Mouse (Mus musculus): Measurements from ENCODE around the gene Ppp1r2.
"Not testable (repeated sequence)": the region's sequence is repeated elsewhere in the genome, so short reads cannot be mapped to it uniquely, and the experiment has no call there.

Gene Ppp1r2

DNA sequence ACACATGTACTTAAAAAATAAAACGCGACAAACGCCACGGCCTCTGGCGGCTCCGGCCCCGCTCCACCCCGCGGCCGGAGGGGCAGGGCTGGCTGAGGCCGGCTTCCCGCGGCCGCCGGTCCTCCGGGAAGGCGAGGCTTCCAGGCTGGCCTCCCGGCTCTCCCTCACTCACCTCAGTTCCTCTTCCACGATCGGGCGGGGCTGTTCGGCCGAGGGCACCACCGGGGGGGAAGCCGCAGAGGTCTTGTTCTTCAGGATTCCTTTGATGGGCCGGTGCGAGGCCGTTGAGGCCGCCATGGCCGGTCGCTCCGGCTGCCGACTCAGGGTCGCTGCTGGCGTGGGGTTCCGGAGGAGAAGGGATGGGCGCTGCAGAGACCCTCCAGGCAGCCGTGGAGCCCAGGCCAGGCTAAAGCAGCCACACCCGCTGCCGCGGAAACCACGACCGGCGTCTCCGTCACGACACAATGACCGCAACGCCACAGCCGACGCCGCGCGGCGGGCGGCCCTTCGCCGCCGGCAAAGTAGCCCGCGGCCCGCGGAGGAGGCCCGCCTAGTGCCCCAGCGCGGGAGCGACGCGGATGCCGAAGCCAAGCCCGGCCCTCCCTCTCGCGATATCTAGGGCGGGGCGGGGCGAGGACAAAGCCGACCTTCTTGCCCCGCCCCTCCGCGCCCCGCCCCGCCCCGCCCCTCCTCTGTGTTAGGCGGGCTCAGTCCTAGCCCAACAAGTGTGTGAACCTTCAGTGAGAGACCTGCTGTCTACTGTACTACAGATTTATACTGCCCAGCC lies at the start of gene Ppp1r2:
Gene Ppp1r2 (minus strand): TSS at position 604 of the 787 bp plus-strand sequence.
- peak; percentile 88 for DNase-seq (ENCODE audit: low read depth, low spot score)

DNA sequence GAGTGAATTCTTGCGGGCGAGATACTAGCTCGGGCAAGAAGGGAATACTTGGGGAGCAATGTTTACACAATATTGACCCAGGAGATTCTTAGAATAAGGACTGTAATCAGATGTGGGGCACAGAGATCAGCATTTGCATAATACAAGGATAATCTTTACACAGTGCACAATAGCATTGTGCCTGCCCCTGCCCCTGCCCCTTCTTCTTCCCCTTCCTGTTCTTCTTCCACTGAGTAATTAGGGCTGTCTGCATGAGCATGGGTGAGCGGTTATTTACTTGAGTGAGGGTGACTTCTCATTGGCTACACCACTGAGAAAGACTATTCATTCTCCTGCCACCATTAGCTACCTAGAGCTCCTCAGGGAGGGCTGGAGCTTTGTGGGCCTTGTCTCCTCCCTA lies 46.4 kb upstream of the Ppp1r2 start:
- DNase-seq (ENCODE audit: low read depth, low spot score) = no peak

DNA sequence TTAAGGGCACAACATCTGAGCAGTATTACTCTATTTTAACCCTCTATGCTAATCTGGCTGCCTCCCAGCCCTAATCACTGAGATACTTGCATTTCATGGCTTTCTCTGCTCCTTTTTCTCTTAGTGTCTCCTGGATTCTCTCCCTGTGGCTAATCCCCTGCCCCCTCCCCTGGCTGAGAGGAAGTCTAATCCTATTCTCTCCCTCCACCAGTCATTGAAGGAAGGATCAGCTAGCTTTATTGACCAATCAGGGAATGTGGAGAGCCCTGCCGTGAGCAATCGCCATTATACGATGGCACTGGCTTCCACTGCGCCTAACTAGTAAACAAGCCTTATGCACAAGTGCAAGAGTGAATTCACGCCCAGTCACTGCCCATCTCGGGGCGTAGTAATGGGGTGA lies 45.9 kb upstream of the Ppp1r2 start:
- no peak for DNase-seq (ENCODE audit: low read depth, low spot score)

DNA sequence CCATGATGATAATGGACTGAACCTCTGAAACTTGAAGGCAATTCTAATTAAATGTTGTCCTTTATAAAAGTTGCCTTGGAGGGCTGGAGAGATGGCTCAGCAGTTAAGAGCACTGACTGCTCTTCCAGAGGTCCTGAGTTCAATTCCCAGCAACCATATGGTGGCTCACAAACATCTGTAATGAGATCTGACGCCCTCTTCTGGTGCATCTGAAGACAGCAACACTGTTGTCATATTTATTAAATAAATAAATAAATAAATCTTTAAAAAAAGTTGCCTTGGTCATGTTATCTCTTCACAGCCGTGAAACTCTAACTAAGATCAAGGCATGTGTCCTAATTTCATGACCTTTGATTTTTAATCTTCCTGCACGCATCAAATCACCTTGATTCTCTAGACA lies 44.6 kb upstream of the Ppp1r2 start:
- DNase-seq (ENCODE audit: low read depth, low spot score) = not testable (repeated sequence)

DNA sequence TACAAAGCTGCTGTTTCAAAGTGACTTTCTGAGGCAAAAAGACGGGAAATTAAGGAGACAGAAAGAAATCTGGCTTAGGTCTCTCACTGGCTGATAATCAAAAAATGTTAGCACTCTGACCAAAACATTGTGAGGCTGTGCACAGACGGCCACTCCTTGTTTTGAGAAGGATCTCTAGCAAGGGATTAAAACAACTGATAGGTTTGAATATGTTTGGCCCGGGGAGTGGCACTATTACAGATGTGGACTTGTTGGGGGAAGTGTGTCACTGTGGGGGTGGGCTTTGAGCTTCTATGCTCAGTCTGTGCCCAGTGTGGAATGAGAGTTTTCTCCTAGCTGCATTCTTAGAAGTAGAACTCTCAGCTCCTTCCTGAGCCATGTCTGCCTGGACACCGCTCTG lies 44.2 kb upstream of the Ppp1r2 start:
- DNase-seq (ENCODE audit: low read depth, low spot score) = no peak

DNA sequence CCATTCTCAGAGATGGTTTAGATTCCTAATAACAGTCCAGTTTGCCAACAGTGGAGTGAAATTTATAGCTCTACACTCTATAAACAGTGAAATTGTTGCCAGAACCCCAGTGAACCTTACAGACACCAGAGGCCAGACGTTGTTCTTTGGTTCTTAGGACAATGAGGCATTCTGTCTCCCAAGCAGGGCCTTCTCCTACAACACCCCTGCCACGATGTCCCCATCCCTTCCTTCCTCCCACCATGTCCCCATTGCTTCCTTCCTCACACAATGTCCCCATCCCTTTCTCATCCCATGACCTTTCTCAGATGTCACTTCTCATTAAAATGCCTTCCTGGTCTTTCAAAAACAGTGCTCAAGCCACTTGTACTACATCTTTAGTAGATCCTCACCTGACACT lies 43.3 kb upstream of the Ppp1r2 start:
- no peak for DNase-seq (ENCODE audit: low read depth, low spot score)

DNA sequence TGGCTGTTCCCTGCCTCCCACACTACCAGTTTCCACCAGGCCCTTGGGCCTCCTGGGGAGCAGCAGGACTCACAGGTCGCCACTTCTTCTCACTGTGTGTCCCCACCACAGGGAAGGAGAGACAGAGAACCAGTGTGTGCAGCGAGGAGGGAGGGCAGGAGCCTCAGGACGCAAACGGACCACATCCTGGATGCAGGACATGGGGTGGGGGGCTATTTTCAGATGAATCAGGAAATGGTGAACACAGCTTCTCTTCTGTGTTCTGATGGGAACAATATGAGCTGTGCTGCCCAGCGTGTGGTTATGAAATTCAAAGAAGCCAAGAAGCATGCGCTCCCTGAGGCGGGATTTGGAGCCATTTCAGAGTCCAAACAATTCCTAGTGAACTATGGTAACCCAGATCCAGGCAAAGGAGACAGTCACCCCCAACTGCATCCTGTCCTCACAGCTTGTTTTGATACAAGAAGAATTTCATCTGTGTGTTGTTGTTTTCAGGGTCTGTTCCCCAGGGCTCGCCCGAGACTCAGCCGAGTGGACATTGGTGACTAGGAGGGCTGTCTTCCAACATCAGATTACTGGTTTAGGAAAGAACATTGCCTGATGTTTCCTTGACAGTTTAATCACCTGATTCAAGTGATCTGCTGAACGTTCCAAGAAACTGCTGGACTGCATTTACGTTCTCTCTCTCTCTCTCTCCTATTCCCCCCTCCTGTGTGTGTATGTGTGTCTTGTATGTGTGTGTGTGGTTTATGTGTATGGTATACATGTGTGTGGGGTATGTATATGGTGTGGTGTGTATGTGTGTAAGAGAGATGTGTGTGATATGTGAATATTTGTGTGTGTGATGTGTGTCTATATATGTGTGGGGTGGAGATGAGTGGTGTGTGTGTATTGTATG lies 41.4 kb upstream of the Ppp1r2 start:
- DNase-seq (ENCODE audit: low read depth, low spot score) = peak; percentile 41

DNA sequence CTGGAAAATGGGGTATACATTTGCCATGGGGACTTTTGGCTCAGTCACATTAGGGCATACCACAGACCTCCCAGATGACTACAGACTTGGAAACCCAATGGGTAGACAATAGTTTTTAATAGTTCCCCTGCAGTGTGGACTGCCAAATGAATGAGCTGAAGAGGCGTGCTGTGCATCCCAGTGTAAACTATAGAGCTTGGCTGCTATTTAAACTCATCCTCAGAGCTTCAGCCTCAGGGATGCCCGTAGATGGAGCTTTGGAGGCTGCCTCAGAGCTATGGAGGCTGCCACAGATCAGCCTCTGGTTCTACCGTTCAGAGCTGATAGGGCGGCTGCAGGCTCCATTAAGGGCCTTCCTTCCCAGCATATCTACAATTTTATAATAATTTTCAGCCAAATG lies 40.2 kb upstream of the Ppp1r2 start:
- no peak for DNase-seq (ENCODE audit: low read depth, low spot score)

DNA sequence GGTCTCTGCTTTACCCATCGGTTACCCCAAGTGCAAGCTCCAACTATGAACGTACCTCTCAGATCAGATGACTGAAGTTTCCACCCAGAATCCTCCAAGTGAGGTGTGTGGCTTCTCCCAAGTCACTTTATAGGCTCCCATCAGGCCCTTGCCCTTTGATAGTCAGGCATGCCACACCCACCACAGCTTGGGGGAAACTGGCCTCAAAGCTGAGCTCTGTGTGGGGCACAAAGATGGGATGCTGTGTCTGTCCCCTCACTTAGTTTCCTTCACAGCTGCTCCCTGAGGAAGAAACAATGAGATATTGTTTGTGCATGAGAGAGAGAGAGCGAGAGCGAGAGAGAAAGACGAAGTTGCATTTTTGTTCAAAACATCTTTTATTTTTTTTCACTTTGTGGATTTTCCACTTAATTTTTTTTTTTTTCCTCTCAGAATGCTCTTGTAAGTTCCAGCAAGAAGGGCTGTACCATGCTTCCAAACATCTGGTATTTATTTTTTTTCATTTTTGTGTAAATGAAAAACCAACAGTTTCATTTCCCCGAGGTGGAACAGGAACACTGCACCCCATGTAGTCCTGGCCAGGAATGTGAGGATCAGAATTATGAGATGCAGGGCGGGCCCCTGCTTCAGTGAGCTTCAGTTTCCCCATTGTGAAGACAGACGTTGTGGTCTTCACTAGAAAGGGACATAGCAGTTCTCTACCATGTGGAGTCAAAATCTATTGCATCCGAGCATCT lies 39.6 kb upstream of the Ppp1r2 start, which contains the start of gene Apod:
Gene Apod (minus strand): TSS at position 312 of the 737 bp plus-strand sequence.
- DNase-seq (ENCODE audit: low read depth, low spot score) = peak; percentile 27

DNA sequence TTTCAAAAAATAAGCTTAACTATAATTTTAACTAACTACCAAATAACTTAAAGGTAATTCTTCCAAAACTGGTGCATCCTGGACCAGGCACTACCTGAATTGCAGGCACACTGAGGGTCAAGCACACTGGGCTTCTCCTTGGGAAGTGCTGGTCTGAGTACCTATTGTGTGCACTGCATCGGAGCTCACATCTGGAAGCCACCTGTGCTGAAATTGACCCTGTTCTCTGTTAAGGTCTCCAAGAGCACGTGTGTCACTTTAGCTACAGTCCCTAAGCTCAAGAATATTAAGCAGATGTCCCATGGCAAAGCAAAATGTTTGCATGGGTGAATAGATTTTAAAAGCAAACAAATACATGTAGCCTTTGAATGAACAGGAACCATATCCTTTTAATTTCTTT lies 38.5 kb upstream of the Ppp1r2 start:
- DNase-seq (ENCODE audit: low read depth, low spot score) = no peak

DNA sequence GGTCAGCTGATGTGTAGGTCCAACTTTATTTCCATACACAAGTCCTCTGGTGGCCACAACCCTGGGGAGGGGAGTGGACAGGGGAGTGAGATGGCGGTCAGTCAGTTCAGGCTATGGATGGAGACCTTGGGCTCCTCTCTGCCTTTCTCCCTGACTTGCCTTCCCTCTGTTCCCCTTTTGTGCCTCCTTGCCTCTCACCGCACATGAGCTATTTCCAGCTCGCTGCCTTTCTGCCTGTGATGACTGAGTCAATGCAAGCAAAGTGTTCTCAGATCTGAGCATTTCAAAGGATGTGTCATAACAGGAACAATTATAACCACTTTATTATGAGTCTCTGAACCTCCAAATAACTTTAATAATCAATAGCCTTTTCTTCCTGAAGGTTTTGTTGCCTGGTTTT lies 37.2 kb upstream of the Ppp1r2 start:
- no peak for DNase-seq (ENCODE audit: low read depth, low spot score)

DNA sequence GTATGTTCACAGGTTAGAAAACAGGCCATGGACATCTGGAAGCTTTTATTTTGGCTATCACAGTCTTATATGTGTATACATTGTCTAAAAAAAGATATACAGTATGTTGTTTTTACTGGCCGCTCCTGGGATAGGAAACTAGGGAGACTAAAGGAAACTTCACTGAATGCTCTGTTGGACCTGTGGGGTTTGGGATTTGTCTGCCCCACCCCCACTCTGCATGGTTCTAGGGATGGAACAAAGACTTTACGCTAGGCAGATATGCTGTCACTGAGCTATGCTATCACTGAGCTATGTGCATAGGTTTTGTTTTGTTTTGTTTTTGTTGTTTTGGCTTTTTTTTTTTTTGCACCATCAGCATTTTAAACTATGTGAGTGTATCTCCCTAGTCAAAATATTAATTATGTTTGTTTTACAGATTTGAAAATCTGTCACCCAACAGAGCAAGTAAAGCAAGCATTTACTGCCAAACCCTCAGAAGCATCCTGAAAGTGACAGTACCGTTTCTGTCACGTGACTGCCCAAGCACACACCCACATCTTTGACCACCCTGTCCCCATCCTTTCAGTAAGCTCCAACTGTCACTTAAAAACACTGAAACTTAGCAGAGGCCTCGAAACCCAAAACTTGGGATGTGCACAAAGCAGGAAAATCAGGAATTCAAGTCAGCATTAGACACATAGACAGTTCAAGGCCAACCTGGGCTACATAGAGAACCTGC lies 30.3 kb upstream of the Ppp1r2 start:
- no peak for DNase-seq (ENCODE audit: low read depth, low spot score)

DNA sequence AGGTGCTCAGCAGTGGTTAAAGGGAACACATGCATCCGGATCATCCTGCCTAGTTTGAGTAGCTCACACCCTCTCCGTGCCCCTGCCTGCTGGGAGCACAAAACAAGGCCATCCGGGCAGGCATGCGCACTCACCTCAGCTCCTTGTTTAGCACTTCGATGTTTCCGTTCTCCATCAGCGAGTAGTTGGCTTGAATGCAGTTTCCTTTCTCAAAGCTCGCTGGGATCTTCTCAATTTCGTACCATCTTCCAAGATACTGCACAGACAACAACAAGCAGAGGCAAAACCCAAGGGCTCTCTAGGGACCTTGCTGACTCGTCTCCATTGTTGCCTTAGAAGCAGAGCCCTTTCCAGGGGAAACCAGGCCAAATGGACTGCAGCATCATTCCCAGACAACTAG lies 28.2 kb upstream of the Ppp1r2 start:
- DNase-seq (ENCODE audit: low read depth, low spot score) = peak; percentile 83

DNA sequence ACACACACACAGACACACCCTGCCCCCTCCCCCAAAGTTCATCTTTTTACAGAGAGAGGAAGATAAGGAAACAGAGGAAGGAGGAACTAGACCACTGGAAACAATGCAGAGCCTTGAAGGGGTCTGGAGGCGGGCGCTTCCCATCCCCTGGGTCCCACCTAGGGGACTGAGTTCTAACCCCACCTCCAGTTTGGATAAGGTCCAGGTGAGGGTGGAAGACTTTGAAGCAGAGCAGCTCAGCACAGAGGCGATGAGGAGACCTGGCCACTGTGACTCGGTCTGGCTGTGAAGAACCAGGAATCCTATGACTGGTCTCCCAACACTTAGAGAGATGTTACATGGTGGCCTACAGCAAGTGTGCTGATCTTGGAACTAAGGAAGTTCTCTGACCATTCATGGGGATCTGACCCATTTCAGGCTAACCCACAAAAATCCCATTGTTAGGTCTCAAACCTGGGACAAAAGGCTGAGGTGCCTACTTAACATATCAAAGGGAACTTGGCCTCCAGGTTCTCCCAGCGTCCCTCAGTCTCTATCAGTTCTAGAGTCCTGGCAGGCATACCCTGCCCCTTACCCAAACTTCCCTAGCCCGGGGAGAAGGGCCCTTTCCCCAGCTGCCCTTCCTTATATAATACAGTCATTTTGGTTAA lies 25.9 kb upstream of the Ppp1r2 start:
- DNase-seq (ENCODE audit: low read depth, low spot score) = no peak

DNA sequence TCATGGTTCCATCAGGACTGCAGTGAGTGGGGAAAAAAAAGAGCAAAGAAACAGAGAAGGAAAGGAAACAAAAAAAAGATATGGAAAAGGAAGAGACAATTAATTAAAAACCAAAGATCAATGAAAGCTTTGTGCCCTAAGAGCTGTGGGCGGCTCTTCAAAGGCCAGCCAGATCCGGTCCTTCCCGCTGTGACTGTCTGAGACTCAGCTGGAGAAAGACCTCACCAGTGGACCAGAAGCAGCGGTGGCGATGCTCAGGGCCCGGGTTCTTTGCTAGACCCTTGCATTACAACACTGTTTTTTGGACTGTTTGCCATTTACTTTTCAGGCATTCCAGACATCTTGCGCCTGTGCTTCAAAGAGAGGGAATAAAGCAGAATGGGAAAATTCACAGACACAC lies 25.4 kb upstream of the Ppp1r2 start:
- no peak for DNase-seq (ENCODE audit: low read depth, low spot score)

DNA sequence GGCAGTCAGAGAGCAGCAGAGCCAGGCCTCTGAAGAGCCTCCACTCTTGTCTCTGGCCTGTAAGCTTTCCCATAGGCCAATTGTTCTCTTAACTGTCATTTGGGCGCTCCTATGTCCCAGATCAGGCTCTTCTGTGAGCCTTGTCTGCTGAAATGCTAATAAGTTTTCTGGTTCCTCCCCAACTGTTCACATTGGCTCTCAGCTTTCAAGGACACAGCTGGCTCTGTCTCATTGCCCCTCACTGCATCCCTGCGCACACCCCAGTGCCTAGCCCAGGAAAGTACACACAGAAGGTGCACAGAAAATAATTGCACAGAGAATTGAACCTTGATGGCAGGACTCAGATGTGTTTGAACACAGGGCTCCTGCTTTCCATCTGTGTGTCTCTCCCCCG lies 24.9 kb upstream of the Ppp1r2 start:
- no peak for DNase-seq (ENCODE audit: low read depth, low spot score)

DNA sequence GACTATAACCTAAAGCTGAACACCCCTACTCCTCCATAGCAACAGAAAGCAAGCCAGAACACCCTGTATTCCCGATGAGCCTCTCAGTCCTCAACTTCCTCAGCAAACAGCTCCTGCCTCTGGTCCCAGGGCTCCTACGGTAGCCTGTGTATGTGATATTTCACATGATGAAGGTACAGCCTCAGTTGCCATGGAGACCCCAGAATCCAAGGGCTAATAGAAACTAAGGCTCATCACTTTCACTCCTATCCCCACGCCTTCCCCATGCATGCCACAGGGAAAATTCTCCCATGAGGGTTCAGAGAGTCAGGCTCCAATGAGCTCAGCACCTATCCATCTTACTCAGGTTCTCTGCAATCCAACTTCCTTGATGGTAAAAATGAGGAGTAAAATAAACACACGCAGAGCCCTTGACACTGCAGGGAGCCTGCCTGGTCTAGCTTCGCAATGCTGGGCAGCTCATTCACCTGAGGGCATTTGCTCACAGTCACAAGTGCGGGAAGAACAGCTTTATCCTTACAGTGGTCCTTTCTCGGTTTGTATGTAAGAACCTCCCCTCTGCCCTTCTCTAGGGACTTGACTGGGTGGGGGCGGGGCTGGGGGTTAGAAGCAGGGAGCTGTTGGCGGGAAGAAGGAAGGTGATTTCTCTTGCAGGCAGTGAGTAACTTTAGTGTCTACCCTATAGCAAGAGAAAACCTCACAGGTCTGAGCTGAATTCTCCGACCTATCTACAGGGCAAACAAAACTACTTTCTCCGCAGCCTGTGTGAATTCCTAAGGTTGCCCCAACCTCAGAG lies 24.3 kb upstream of the Ppp1r2 start:
- no peak for DNase-seq (ENCODE audit: low read depth, low spot score)

DNA sequence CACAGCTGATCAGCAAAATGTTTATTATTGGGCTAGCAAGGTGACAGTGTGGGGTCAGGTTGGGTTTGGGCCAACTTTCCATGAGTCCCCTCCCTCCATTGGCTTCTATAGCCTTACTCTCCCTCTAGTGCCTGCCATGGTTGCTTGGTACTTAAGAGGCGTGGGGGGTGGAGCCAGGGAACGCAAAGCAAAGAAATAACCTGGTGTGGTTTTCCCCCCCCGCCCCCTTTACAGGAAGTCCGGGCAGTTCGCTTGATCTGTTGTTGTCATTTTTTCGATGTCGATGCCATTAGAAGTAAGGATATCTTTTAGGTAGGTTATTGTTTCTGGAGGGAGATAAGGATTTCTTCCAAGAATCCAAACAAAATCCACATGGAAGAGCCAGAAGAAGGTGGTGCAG lies 22.0 kb upstream of the Ppp1r2 start:
- DNase-seq (ENCODE audit: low read depth, low spot score) = no peak

DNA sequence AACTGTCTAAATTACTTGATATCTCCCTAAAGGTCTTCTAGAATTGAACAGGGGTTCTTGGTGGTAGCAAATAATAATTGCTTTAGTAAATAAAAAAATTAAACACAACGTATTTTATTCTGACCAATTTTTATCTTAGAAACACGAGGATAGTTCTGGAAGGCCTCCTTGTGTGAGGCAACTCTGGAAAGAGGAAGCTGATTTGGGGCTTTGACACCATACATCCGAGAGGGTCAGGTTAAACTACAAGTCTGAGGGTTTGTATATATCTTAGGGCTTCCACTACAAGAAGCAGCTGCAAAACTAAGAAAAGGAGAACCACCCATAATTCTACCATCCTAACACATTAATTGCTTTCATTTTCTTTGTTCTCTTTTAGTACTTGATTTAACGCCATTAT lies 18.7 kb upstream of the Ppp1r2 start:
- no peak for DNase-seq (ENCODE audit: low read depth, low spot score)

DNA sequence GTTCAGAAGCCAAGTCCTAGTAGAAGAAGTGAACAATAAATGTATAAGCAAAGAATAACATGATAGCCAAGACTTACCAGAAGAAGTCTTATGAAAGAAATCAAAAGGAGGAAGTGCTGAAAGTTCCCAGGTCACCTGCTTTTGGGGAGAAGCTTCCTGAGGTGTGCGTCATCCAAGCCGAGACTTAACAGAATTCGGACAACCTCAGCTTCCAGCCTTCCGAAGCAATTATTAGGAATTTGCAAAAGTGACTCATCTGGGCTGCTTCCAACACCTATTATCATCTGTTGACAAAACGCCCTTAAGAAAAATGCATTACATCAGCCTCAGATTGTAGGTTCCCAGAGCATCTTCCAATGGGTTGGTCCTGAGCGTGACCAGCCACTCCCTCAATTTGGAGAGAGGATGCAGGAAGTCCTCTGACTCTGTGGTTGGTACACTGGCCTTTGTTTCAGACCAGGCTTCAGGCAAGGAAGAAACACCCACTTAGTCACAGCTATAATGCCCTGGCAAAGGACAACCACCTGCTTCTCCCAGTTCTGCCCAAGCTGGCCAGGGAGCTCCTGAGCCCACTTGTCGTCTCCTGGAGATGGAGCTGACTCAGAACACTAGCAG lies 15.8 kb upstream of the Ppp1r2 start:
- peak; percentile 93 for DNase-seq (ENCODE audit: low read depth, low spot score)
